Mouse (Mus musculus): ENCODE data around the gene Abhd2. TPM values are rescaled to one million over a fixed set of nuclear protein-coding genes. Genes with fewer than 3 reads are reported as not detected.

The Abhd2 gene
- polyA plus RNA-seq, 1 experiment from 2014 or later, result 7.0 TPM

- H3K27ac ChIP-seq, result no peak overlapping the region
- no peaks in the 10 kb centered on the region for H3K9me3 ChIP-seq (replicated peaks)
- 94% methylated on average over 8 of the region's 8 CpGs for whole genome bisulfite sequencing
- no peak for DNase-seq (ENCODE audit: low spot score)
- peaks cover 12% of the 10 kb centered on the region for H3K4me1 ChIP-seq
- peaks cover 13% of the 10 kb centered on the region; the same call in 1 of the 2 replicates for H3K36me3 ChIP-seq
- no peaks in the 10 kb centered on the region for H3K27me3 ChIP-seq (ENCODE audit: low read depth, poor library complexity, severe bottlenecking)
- H3K4me3 ChIP-seq, result no peak overlapping the region
Observed at GRCm38 (mm10) chr7:79284889-79285280, 11.9 kb downstream of the Abhd2 start.

- WGBS, result 93% methylated on average over 13 of the region's 13 CpGs
- H3K4me3 ChIP-seq, result no peak overlapping the region
- DNase-seq (ENCODE audit: low spot score), result no peak
Observed at GRCm38 (mm10) chr7:79285408-79285807, 12.4 kb downstream of the Abhd2 start.

GRCm38 (mm10) chr7:79287226-79287625 is 14.2 kb downstream of the Abhd2 start:
- Histone ChIP-seq H3K4me3 (no peak overlapping the region), H3K36me3 (peaks cover 13% of the 10 kb centered on the region; the same call in 1 of the 2 replicates), H3K4me1 (peaks cover 21% of the 10 kb centered on the region), H3K27me3 (ENCODE audit: low read depth, poor library complexity, severe bottlenecking) (no peaks in the 10 kb centered on the region), H3K27ac (no peak overlapping the region), H3K9me3 (replicated peaks) (no peaks in the 10 kb centered on the region)
- 89% methylated on average over 6 of the region's 6 CpGs for WGBS
- DNase-seq (ENCODE audit: low spot score), result no peak

More at GRCm38 (mm10) chr7:79285408-79285807, 12.4 kb downstream of the Abhd2 start:
- Histone ChIP-seq H3K4me1 (peaks cover 12% of the 10 kb centered on the region; the same call in 1 of the 2 replicates), H3K27me3 (ENCODE audit: low read depth, poor library complexity, severe bottlenecking) (no peaks in the 10 kb centered on the region), H3K36me3 (peaks cover 13% of the 10 kb centered on the region; the same call in 1 of the 2 replicates), H3K27ac (no peak overlapping the region), H3K9me3 (replicated peaks) (no peaks in the 10 kb centered on the region)

GRCm38 (mm10) chr7:79287928-79288327 is 14.9 kb downstream of the Abhd2 start:
- peaks cover 16% of the 10 kb centered on the region for H3K4me1 ChIP-seq
- 91% methylated on average over 8 of the region's 8 CpGs for WGBS
- no peaks in the 10 kb centered on the region for H3K27me3 ChIP-seq (ENCODE audit: low read depth, poor library complexity, severe bottlenecking)
- peaks cover 13% of the 10 kb centered on the region; the same call in 1 of the 2 replicates for H3K36me3 ChIP-seq
- H3K4me3 ChIP-seq, result no peak overlapping the region
- no peak overlapping the region for H3K27ac ChIP-seq
- DNase-seq (ENCODE audit: low spot score), result no peak
- H3K9me3 ChIP-seq (replicated peaks), result no peaks in the 10 kb centered on the region

- no peak overlapping the region for H3K27ac ChIP-seq
- no peaks in the 10 kb centered on the region for H3K9me3 ChIP-seq (replicated peaks)
- H3K27me3 ChIP-seq (ENCODE audit: low read depth, poor library complexity, severe bottlenecking), result no peaks in the 10 kb centered on the region
- peaks cover 8% of the 10 kb centered on the region; the same call in 1 of the 2 replicates for H3K36me3 ChIP-seq
- H3K4me3 ChIP-seq, result no peak overlapping the region
- WGBS, result 96% methylated on average over 5 of the region's 5 CpGs
- H3K4me1 ChIP-seq, result peaks cover 15% of the 10 kb centered on the region
- no peak for DNase-seq (ENCODE audit: low spot score)
Observed at GRCm38 (mm10) chr7:79288422-79288821, 15.4 kb downstream of the Abhd2 start.

GRCm38 (mm10) chr7:79293605-79294232 is 20.7 kb downstream of the Abhd2 start:
- Histone ChIP-seq H3K9me3 (replicated peaks) (no peaks in the 10 kb centered on the region), H3K36me3 (peaks cover 35% of the 10 kb centered on the region), H3K27ac (no peak overlapping the region), H3K4me1 (peaks cover 13% of the 10 kb centered on the region), H3K4me3 (no peak overlapping the region), H3K27me3 (ENCODE audit: low read depth, poor library complexity, severe bottlenecking) (no peaks in the 10 kb centered on the region)
- no peak for DNase-seq (ENCODE audit: low spot score)
- 83% methylated on average over 14 of the region's 14 CpGs for WGBS

- Histone ChIP-seq H3K9me3 (replicated peaks) (no peaks in the 10 kb centered on the region), H3K4me3 (no peak overlapping the region), H3K36me3 (peaks cover 41% of the 10 kb centered on the region), H3K27me3 (ENCODE audit: low read depth, poor library complexity, severe bottlenecking) (no peaks in the 10 kb centered on the region), H3K27ac (no peak overlapping the region), H3K4me1 (peaks cover 17% of the 10 kb centered on the region)
- WGBS, result 95% methylated on average over 13 of the region's 13 CpGs
- no peak for DNase-seq (ENCODE audit: low spot score)
Observed at GRCm38 (mm10) chr7:79294449-79294980, 21.5 kb downstream of the Abhd2 start.

- WGBS, result 88% methylated on average over 13 of the region's 13 CpGs
- Histone ChIP-seq H3K9me3 (replicated peaks) (no peaks in the 10 kb centered on the region), H3K27ac (no peak overlapping the region), H3K4me1 (peaks cover 18% of the 10 kb centered on the region), H3K27me3 (ENCODE audit: low read depth, poor library complexity, severe bottlenecking) (no peaks in the 10 kb centered on the region), H3K36me3 (peaks cover 46% of the 10 kb centered on the region), H3K4me3 (no peak overlapping the region)
- no peak for DNase-seq (ENCODE audit: low spot score)
Observed at GRCm38 (mm10) chr7:79295196-79295826, 22.3 kb downstream of the Abhd2 start.

GRCm38 (mm10) chr7:79298681-79299080 is 25.7 kb downstream of the Abhd2 start:
- Histone ChIP-seq H3K27me3 (ENCODE audit: low read depth, poor library complexity, severe bottlenecking) (no peaks in the 10 kb centered on the region), H3K9me3 (replicated peaks) (no peaks in the 10 kb centered on the region), H3K27ac (no peak overlapping the region), H3K4me3 (no peak overlapping the region), H3K36me3 (peaks cover 46% of the 10 kb centered on the region), H3K4me1 (peaks cover 17% of the 10 kb centered on the region)
- WGBS, result 31% methylated on average over 1 of the region's 1 CpGs
- no peak for DNase-seq (ENCODE audit: low spot score)

GRCm38 (mm10) chr7:79299548-79299947 is 26.5 kb downstream of the Abhd2 start:
- H3K4me3 ChIP-seq, result no peak overlapping the region
- peaks cover 46% of the 10 kb centered on the region for H3K36me3 ChIP-seq
- no peaks in the 10 kb centered on the region for H3K9me3 ChIP-seq (replicated peaks)
- H3K27ac ChIP-seq, result no peak overlapping the region
- H3K4me1 ChIP-seq, result peaks cover 17% of the 10 kb centered on the region
- no peaks in the 10 kb centered on the region for H3K27me3 ChIP-seq (ENCODE audit: low read depth, poor library complexity, severe bottlenecking)
- WGBS, result 77% methylated on average over 7 of the region's 7 CpGs
- DNase-seq (ENCODE audit: low spot score), result no peak

GRCm38 (mm10) chr7:79300432-79301151 is 27.6 kb downstream of the Abhd2 start:
- no peak for DNase-seq (ENCODE audit: low spot score)
- Histone ChIP-seq H3K4me1 (peaks cover 17% of the 10 kb centered on the region), H3K4me3 (no peak overlapping the region), H3K27ac (no peak overlapping the region), H3K36me3 (peaks cover 38% of the 10 kb centered on the region), H3K27me3 (ENCODE audit: low read depth, poor library complexity, severe bottlenecking) (no peaks in the 10 kb centered on the region), H3K9me3 (replicated peaks) (no peaks in the 10 kb centered on the region)
- 45% methylated on average over 13 of the region's 13 CpGs for WGBS

- no peak overlapping the region for H3K27ac ChIP-seq
- DNase-seq (ENCODE audit: low spot score), result no peak
- no peaks in the 10 kb centered on the region for H3K9me3 ChIP-seq (replicated peaks)
- no peaks in the 10 kb centered on the region for H3K27me3 ChIP-seq (ENCODE audit: low read depth, poor library complexity, severe bottlenecking)
- no peak overlapping the region for H3K4me3 ChIP-seq
- H3K4me1 ChIP-seq, result peaks cover 17% of the 10 kb centered on the region
- H3K36me3 ChIP-seq, result peaks cover 27% of the 10 kb centered on the region
- 90% methylated on average over 6 of the region's 6 CpGs for WGBS
Observed at GRCm38 (mm10) chr7:79302145-79302544, 29.1 kb downstream of the Abhd2 start.

- 86% methylated on average over 2 of the region's 2 CpGs for WGBS
- H3K27me3 ChIP-seq (ENCODE audit: low read depth, poor library complexity, severe bottlenecking), result no peaks in the 10 kb centered on the region
- no peak overlapping the region for H3K4me3 ChIP-seq
- DNase-seq (ENCODE audit: low spot score), result no peak
- peaks cover 23% of the 10 kb centered on the region for H3K36me3 ChIP-seq
- no peak overlapping the region for H3K27ac ChIP-seq
- H3K9me3 ChIP-seq (replicated peaks), result no peaks in the 10 kb centered on the region
- peaks cover 17% of the 10 kb centered on the region for H3K4me1 ChIP-seq
Observed at GRCm38 (mm10) chr7:79302586-79302985, 29.6 kb downstream of the Abhd2 start.
